Mouse (Mus musculus) granulocyte monocyte progenitor cell, adult 5-6 weeks (primary cell): ENCODE results near the gene Gm7544. TPM values are rescaled to one million over a fixed set of nuclear protein-coding genes. Genes with fewer than 3 reads are reported as not detected.
"Not testable (repeated sequence)": the region's sequence is repeated elsewhere in the genome, so short reads cannot be mapped to it uniquely, and the experiment has no call there.

Source experiments
- ATAC-seq: replicated peaks from 2 replicates; pipeline ENCODE4 v1.8.0; 2016; ENCODE audit warnings: mild to moderate bottlenecking, moderate TSS enrichment, inconsistent platforms; ENCODE audit not compliant: poor library complexity, severe bottlenecking
- total RNA-seq, 2 experiments: library from RNA; stranded (forward) in 1 of 2; stranded (reverse) in 1 of 2; fragments of 200-712, 200-1000 nt in 1 of 2; fragments of >200 nt in 1 of 2; fragmentation: Nextera tagmentation in 1 of 2; gene quantifications; 2 replicates each; pipeline ENCODE4 v1.2.3; 2014 to 2017

The Gm7544 gene
- total RNA-seq, 2 experiments from 2014 or later, result not detected

DNA sequence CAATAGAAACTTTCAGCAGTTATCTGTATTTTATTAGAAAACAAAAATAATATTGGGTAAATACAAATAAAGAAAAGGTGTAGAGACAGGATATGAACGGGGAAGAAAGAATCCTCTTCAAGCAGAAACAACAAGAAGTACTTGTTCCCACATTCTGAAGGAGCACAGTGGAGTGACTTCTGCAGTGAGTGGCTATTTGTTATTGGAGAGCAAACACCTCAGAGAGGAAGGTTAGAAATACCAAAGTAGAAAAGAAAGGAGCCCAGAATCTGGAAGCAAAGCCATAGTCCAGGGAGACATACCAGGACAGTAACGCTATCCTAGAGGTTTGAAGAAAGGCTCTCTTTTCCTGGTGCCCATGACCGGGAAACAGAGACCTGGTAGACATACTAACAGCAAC, 25.3 kb downstream of the Gm7544 start:
- not testable (repeated sequence) for ATAC-seq

DNA sequence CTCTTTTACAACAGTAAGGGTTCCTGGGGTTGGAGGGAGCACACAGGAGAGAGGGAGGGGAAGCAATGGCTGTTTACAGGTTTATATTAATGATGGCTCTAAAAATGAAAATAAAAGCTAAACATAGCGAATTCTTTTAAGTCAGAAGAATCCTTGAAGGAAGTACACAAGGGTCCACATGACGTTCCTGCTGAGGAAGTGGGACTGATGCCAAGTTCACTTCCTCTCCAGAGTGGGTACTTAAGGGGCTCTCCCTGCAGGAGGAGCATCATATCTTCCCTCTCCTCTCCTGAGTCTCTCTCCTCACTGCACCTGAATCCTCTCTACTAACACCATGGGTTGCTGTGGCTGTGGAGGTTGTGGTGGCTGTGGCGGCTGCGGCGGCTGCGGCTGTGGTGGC, 31.2 kb downstream of the Gm7544 start, which contains the start of gene A030014E15Rik:
Gene A030014E15Rik (plus strand): TSS at position 268 of the 400 bp plus-strand sequence.
- ATAC-seq, result 0 out of 2 replicates have a peak, but pooled peaks have one; percentile 27

DNA sequence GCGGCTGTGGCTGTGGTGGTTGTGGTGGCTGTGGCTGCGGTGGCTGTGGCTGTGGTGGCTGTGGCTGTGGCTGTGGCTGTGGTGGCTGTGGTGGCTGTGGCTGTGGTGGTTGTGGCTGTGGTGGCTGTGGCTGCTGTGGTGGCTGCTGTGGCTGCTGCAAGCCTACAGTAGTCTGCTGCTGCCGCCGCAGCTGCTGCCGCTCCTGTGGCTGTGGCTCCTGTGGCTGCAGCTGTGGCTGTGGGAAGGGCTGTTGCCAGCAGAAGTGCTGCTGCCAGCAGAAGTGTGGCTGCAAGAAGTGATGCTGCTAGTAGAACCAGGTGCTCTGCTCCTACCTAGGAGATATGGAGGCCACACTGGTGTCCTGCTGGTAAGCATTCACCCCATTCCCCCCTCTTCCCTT, 42.4 kb downstream of the Gm7544 start:
- peak; percentile 22; the same call in 1 of the 2 replicates for ATAC-seq

- ATAC-seq, result no peak
These were observed 42.8 kb downstream of the Gm7544 start, which contains the start of gene A030005L19Rik for GRCm38 (mm10) chr1:82913025-82913424. A030005L19Rik (plus strand) TSS chr1:82913325.

- no peak for ATAC-seq
These were observed 49.9 kb downstream of the Gm7544 start for GRCm38 (mm10) chr1:82905886-82906285.

Other genes starting within 250 kb of the Gm7544 start
- gene Mff, start 231.1 kb downstream of the Gm7544 start, total RNA-seq (2014; fragmentation: Nextera tagmentation), result 83.2 and 101 TPM in 2 replicates
- gene Mff, start 231.1 kb downstream of the Gm7544 start, total RNA-seq (2017), result 119 and 121 TPM in 2 replicates
- not detected in 2 replicates for gene Tm4sf20, start 187.6 kb downstream of the Gm7544 start, total RNA-seq (2014; fragmentation: Nextera tagmentation)
- gene Tm4sf20, start 187.6 kb downstream of the Gm7544 start, total RNA-seq (2017), result not detected in 2 replicates
- gene Gm47791, start 184.8 kb downstream of the Gm7544 start, total RNA-seq (2014; fragmentation: Nextera tagmentation), result not detected in 2 replicates
- gene Gm47791, start 184.8 kb downstream of the Gm7544 start, total RNA-seq (2017), result not detected in 2 replicates
- 23.1 and 26.3 TPM in 2 replicates for gene Agfg1, start 116.5 kb downstream of the Gm7544 start, total RNA-seq (2014; fragmentation: Nextera tagmentation)
- 32.5 and 33.5 TPM in 2 replicates for gene Agfg1, start 116.5 kb downstream of the Gm7544 start, total RNA-seq (2017)
- 1.5 TPM in 1 of 2 replicates, not detected in the other for gene A030005L19Rik, start 42.7 kb downstream of the Gm7544 start, total RNA-seq (2014; fragmentation: Nextera tagmentation)
- gene A030005L19Rik, start 42.7 kb downstream of the Gm7544 start, total RNA-seq (2017), result not detected in 2 replicates
- gene A030014E15Rik, start 31.1 kb downstream of the Gm7544 start, total RNA-seq (2014; fragmentation: Nextera tagmentation), result not detected in 2 replicates
- not detected in 2 replicates for gene A030014E15Rik, start 31.1 kb downstream of the Gm7544 start, total RNA-seq (2017)
- gene Gm6217, start 24.6 kb downstream of the Gm7544 start, total RNA-seq (2014; fragmentation: Nextera tagmentation), result not detected in 2 replicates
- not detected in 2 replicates for gene Gm6217, start 24.6 kb downstream of the Gm7544 start, total RNA-seq (2017)
- gene A030003K21Rik, start 12.6 kb downstream of the Gm7544 start, total RNA-seq (2014; fragmentation: Nextera tagmentation), result not detected in 2 replicates
- not detected in 2 replicates for gene A030003K21Rik, start 12.6 kb downstream of the Gm7544 start, total RNA-seq (2017)
- gene Gm47955, start 4.3 kb upstream of the Gm7544 start, total RNA-seq (2014; fragmentation: Nextera tagmentation), result not detected in 2 replicates
- gene Gm47955, start 4.3 kb upstream of the Gm7544 start, total RNA-seq (2017), result not detected in 2 replicates
- gene Gm47959, start 44.5 kb upstream of the Gm7544 start, total RNA-seq (2014; fragmentation: Nextera tagmentation), result not detected in 2 replicates
- not detected in 2 replicates for gene Gm47959, start 44.5 kb upstream of the Gm7544 start, total RNA-seq (2017)
- not detected in 2 replicates for gene Slc19a3, start 82.4 kb upstream of the Gm7544 start, total RNA-seq (2014; fragmentation: Nextera tagmentation)
- gene Slc19a3, start 82.4 kb upstream of the Gm7544 start, total RNA-seq (2017), result not detected in 2 replicates
- gene Krtap28-10, start 86.5 kb upstream of the Gm7544 start, total RNA-seq (2014; fragmentation: Nextera tagmentation), result not detected in 2 replicates
- gene Krtap28-10, start 86.5 kb upstream of the Gm7544 start, total RNA-seq (2017), result not detected in 2 replicates
- gene Gm47969, start 88.9 kb upstream of the Gm7544 start, total RNA-seq (2014; fragmentation: Nextera tagmentation), result not detected in 2 replicates
- gene Gm47969, start 88.9 kb upstream of the Gm7544 start, total RNA-seq (2017), result not detected in 2 replicates
- gene A030005K14Rik, start 103.4 kb upstream of the Gm7544 start, total RNA-seq (2014; fragmentation: Nextera tagmentation), result not detected in 2 replicates
- not detected in 2 replicates for gene A030005K14Rik, start 103.4 kb upstream of the Gm7544 start, total RNA-seq (2017)
- gene Krtap28-13, start 104.9 kb upstream of the Gm7544 start, total RNA-seq (2014; fragmentation: Nextera tagmentation), result not detected in 2 replicates
- not detected in 2 replicates for gene Krtap28-13, start 104.9 kb upstream of the Gm7544 start, total RNA-seq (2017)
- gene Ccl20, start 160.8 kb upstream of the Gm7544 start, total RNA-seq (2014; fragmentation: Nextera tagmentation), result not detected in 2 replicates
- gene Ccl20, start 160.8 kb upstream of the Gm7544 start, total RNA-seq (2017), result not detected in 2 replicates
- not detected in 2 replicates for gene Daw1, start 203.7 kb upstream of the Gm7544 start, total RNA-seq (2014; fragmentation: Nextera tagmentation)
- gene Daw1, start 203.7 kb upstream of the Gm7544 start, total RNA-seq (2017), result not detected in 2 replicates